15 mouse cellular contexts compared by ENCODE assay signal in the genomic region with DNA sequence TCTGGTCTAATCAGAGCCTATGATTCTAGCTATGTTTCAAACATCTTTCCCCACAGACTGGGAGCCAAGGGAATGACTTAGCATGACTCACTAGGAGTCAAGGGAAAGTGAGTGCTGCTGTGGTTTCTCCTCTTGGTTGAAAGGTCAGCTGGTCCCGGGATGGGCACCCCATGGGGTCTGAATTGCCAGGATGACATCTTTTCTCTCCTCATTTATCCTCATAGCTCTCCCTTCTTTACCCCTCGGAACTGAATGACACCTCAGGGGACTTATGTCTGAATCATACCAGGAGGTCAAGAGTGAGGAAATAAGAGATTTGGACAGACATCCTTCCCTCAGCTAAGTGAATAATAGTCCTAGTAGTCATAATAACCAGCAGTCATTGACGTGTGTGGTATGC.
DNase-seq lines count a peak whose midpoint lies in the region; ATAC-seq and TF ChIP-seq lines count a peak whose summit lies in the region.
"Had no signal": no experiment of that assay in that cellular context is flagged by ENCODE, and none has a peak within 500 bp of the region (broad histone marks: within the 10 kb centered on the region; RNA-seq: fewer than 3 reads in every experiment).

No protein-coding gene starts in this region.

- peak; percentile 16 for DNase-seq in heart, adult 8-10 months (ENCODE audit: low spot score)
- no peak for DNase-seq in heart, postnatal 14 days
- peak; percentile 96 for DNase-seq in Patski (ENCODE audit: low read depth, low spot score)
- DNase-seq in adrenal gland, postnatal 25 days, result peak; percentile 32
- no peak for DNase-seq in MN1 (ENCODE audit: low spot score)
- no peak for DNase-seq in gastrocnemius, adult 18-20 months (ENCODE audit: low spot score)
- no peak for DNase-seq in right cerebral cortex, postnatal 25 days
- DNase-seq: cerebellum, adult 9-10 months; gastrocnemius, postnatal 36 days; kidney, postnatal 36 days; retina, postnatal 1 day; thymus, postnatal 4 days had no signal

- peak; percentile 91 for ATAC-seq in Patski
- ATAC-seq: forebrain, embryonic 15.5 days had no signal

- in situ Hi-C loops in Patski (cut with MboI; ENCODE audit: low pct_unique_long_range_greater_than_20kb), result loop anchor here (10.0 kb wide), 1 partner anchor 148 kb away; the partner anchor contains the start of genes Dtwd1 and Fam227b

- POLR2A ChIA-PET in Patski (lab: Charles Lee), result no interaction called here

- no peaks in the 10 kb centered on the region for H3K27me3 ChIP-seq in Patski
- H3K27me3 ChIP-seq: forebrain, embryonic 15.5 days; limb, embryonic 15.5 days; liver, embryonic 15.5 days had no signal

- no peak for TF ChIP-seq CTCF in Patski (IDR thresholded peaks at IDR 0.05)

- intact Hi-C loops in heart, postnatal 14 days (cut with DNase I), result no loop called here

- CTCF ChIA-PET in Patski (lab: Charles Lee), result interaction anchor here (0.9 to 1.9 kb wide), 2 partner anchors 47 to 60 kb away, joined by 4 to 6 read pairs; no protein-coding TSS in a partner anchor

Comparison
In these comparisons a context has a peak if more than half of its experiments do, and no peak if none do; other contexts are left out.
1. DNase-seq: peak in heart, adult 8-10 months (single experiment), Patski (single experiment) and adrenal gland, postnatal 25 days (single experiment); none in heart, postnatal 14 days (0 of 2), MN1 (single experiment), gastrocnemius, adult 18-20 months (single experiment) and right cerebral cortex, postnatal 25 days (single experiment).